Mouse (Mus musculus) cortical plate, adult 2 months (tissue): Measurements from ENCODE around the gene Erf.

Source experiments
- CTCF ChIP-seq: fragments of 200-500 bp; IDR thresholded peaks from 2 replicates; pipeline ENCODE4 v1.5.1; 2011; ENCODE audit warnings: mild to moderate bottlenecking, control low read depth, low read length; ENCODE audit not compliant: insufficient read depth; ENCODE audit errors: extremely low read depth
- POLR2A ChIP-seq: fragments of 200-500 bp; IDR thresholded peaks from 2 replicates; pipeline ENCODE4 v1.6.1; 2011; ENCODE audit warnings: mild to moderate bottlenecking, low read length, control low read depth; ENCODE audit not compliant: insufficient read depth; ENCODE audit errors: extremely low read depth

GRCm38 (mm10) chr7:25271651-25272444 lies 21.3 kb upstream of the Erf start:
- TF ChIP-seq CTCF: no peak
- TF ChIP-seq POLR2A: no peak
